Mouse (Mus musculus) heart, adult 10 weeks (tissue): ENCODE results near the gene Gosr1. TPM values are rescaled to one million over a fixed set of nuclear protein-coding genes. Genes with fewer than 3 reads are reported as not detected.

ENCODE experiments used
- polyA plus RNA-seq: library from polyadenylated mRNA; stranded (reverse); fragments of 350-450 nt; fragmentation: Illumina TruSeq; extraction: RNeasy Lipid Tissue Mini Kit (QIAGEN cat#74804); gene quantifications from one replicate; pipeline ENCODE4 v1.2.3, GENCODE M21; 2014; ENCODE audit warnings: low read depth, low replicate concordance

Gosr1 gene
- 17.1 TPM for polyA plus RNA-seq

DNA sequence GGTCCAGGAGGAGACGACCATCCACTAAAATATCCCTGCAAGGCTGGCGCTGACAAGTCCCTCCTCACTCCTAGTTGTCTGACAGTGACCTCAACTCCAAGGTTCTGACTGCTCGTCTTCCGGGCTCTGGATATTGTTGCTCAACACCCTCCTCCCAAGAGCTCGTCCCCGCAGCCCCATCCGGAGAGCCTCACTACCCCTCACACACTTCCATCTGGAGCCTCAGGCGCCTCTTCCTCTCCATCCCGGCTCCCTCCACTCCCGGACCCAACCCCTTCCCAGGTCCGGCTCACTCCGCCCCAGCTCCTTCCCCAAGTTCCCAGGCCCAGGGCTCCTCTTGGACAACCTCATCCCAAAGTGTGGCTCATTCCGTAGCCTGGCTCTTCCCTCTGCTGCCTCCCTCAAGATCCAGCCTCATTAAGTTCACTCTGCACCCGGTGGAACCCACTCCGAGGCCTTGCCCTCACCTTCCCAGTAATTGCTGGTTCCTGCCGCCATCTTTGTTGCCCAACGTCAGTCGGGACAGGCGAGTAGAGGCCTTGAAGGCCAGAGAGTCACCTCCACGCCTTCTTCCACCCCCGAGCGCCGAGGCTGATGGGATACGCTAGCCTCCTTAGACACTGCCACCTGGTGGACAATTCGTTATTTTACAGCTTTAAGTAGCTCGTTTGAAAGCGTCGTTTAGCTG is at the start of gene Gosr1:
TSS of gene Gosr1 (minus strand) at position 527 of the 688 bp plus-strand sequence.

DNA sequence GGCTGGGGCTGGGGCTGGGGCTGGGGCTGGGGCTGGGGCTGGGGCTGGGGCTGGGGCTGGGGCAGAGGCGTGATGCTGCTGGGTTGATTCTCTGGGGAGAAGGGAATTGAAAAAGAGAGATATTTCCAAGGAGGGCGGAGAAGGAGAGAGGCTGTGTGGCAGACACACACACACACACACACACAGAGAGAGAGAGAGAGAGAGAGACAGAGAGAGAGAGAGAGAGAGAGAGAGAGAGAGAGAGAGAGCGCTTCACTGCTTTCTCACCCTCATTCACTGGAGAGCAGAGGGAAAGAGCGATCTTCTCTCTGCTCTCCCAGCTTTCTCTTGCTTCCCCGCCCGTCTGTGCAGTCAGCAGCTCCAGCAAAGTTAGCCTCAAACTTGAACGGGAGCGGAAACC is 83.9 kb downstream of the Gosr1 start, which contains the start of gene Trarg1:
TSS of gene Trarg1 (plus strand) at position 301 of the 400 bp plus-strand sequence.

Other genes starting within 250 kb of the Gosr1 start
- 27.9 TPM for gene Abr, start 141.3 kb downstream of the Gosr1 start, polyA plus RNA-seq
- gene Bhlha9, start 91.1 kb downstream of the Gosr1 start, polyA plus RNA-seq: not detected
- 2.1 TPM for gene Trarg1, start 83.8 kb downstream of the Gosr1 start, polyA plus RNA-seq
- gene Cpd, start 83.4 kb upstream of the Gosr1 start, polyA plus RNA-seq: 30.2 TPM
- not detected for gene Tmigd1, start 138.6 kb upstream of the Gosr1 start, polyA plus RNA-seq
- 29.8 TPM for gene Blmh, start 161.2 kb upstream of the Gosr1 start, polyA plus RNA-seq
- gene Slc6a4, start 235.0 kb upstream of the Gosr1 start, polyA plus RNA-seq: 0.16 TPM